Mouse (Mus musculus): ENCODE results near the gene Ssr4.

- TF ChIP-seq ZC3H11A (IDR thresholded peaks at IDR 0.05; ENCODE audit: borderline replicate concordance, low read depth, low read length) (no peak), ZNF384 (IDR thresholded peaks at IDR 0.05; ENCODE audit: low read depth, low read length) (no peak)
Measured at GRCm38 (mm10) chrX:73756334-73757140, 30.3 kb upstream of the Ssr4 start, which contains the start of gene Plxnb3.

Measured in ES-E14 (cell line).